In the genomic region with DNA sequence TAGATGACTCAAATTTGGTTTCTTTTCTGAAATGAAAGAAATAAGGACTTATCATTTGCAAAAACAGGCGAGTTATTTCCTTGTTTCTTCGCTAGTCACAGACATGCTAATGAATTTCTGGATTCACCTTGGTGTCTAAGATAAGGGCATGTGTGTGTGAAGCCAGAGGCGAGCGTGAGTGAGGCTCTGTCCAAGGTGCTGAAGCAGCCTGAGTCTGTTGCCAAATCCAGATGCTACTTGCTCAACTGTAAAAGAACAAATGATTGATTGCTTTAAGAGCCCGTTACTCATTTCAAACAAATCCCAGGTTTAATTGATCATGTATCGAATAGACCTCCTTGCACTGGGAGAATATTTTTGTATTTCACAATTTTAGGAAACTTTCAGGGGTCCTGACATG, we compare ENCODE assay signal across 9 mouse cellular contexts.
DNase-seq lines count a peak whose midpoint lies in the region; ATAC-seq and TF ChIP-seq lines count a peak whose summit lies in the region.
"Had no signal": no experiment of that assay in that cellular context is flagged by ENCODE, and none has a peak within 500 bp of the region (broad histone marks: within the 10 kb centered on the region; RNA-seq: fewer than 3 reads in every experiment).

No protein-coding gene starts in this region.

- ATAC-seq in lung, postnatal 0 days = no peak
- ATAC-seq in neural tube, embryonic 11.5 days (ENCODE audit: insufficient read depth, low FRiP score, low TSS enrichment) = no peak
- ATAC-seq in megakaryocyte, adult 5-6 weeks (ENCODE audit: poor library complexity, severe bottlenecking) = no peak

- H3K36me3 ChIP-seq in lung, postnatal 0 days (ENCODE audit: insufficient read depth, low read length) = no peaks in the 10 kb centered on the region
- H3K36me3 ChIP-seq in neural tube, embryonic 11.5 days (ENCODE audit: control insufficient read depth, insufficient read depth, low read length) = no peaks in the 10 kb centered on the region

- H3K9ac ChIP-seq in lung, postnatal 0 days (replicated peaks; ENCODE audit: low read depth) = no peak overlapping the region
- H3K9ac ChIP-seq in neural tube, embryonic 11.5 days (ENCODE audit: low read length) = no peak overlapping the region

- WGBS in lung, postnatal 0 days = 19% methylated on average over 6 of the region's 6 CpGs
- 34% methylated on average over 6 of the region's 6 CpGs for WGBS in neural tube, embryonic 11.5 days

- H3K27me3 ChIP-seq in lung, postnatal 0 days (replicated peaks; ENCODE audit: insufficient read depth, low read length) = no peaks in the 10 kb centered on the region
- H3K27me3 ChIP-seq in neural tube, embryonic 11.5 days (ENCODE audit: control insufficient read depth, insufficient read depth, low read length) = no peaks in the 10 kb centered on the region

- peak; percentile 10 for DNase-seq in lung, postnatal 0 days (ENCODE audit: low spot score)
- no peak for DNase-seq in lung, postnatal 25 days (ENCODE audit: low spot score)
- peak; percentile 26 for DNase-seq in WW6 (ENCODE audit: low read depth, low spot score)
- peak; percentile 6 for DNase-seq in c-Kit-positive CD71-positive TER-119-positive erythroid progenitor cells, embryonic 14.5 days (ENCODE audit: low spot score)
- DNase-seq in neural tube, embryonic 11.5 days (ENCODE audit: low spot score) = peak; percentile 51
- DNase-seq in spleen, adult 18-20 months = no peak
- DNase-seq: cerebellum, adult 8-10 months had no signal

- H3K9me3 ChIP-seq in lung, postnatal 0 days (ENCODE audit: low read length) = no peaks in the 10 kb centered on the region
- no peaks in the 10 kb centered on the region for H3K9me3 ChIP-seq in neural tube, embryonic 11.5 days (ENCODE audit: control insufficient read depth, low read length)

- H3K27ac ChIP-seq in lung, postnatal 0 days (ENCODE audit: low read length) = no peak overlapping the region
- H3K27ac ChIP-seq in neural tube, embryonic 11.5 days (ENCODE audit: low read depth, low read length) = no peak overlapping the region
- H3K27ac ChIP-seq: macrophage had no signal

- no peak for TF ChIP-seq CTCF in lung, postnatal 0 days (IDR thresholded peaks at IDR 0.05)

- no peak overlapping the region for H3K4me2 ChIP-seq in lung, postnatal 0 days (replicated peaks; ENCODE audit: low read depth, low read length)
- H3K4me2 ChIP-seq in neural tube, embryonic 11.5 days (ENCODE audit: low read depth) = no peak overlapping the region

- H3K4me1 ChIP-seq in lung, postnatal 0 days (ENCODE audit: insufficient read depth, low read depth, low read length) = no peaks in the 10 kb centered on the region
- H3K4me1 ChIP-seq in neural tube, embryonic 11.5 days (ENCODE audit: control insufficient read depth, insufficient read depth, low read length) = no peaks in the 10 kb centered on the region

- TF ChIP-seq EP300 in lung, postnatal 0 days (IDR thresholded peaks at IDR 0.05) = no peak

- H3K4me3 ChIP-seq in lung, postnatal 0 days (ENCODE audit: low read depth, low read length) = no peak overlapping the region
- no peak overlapping the region for H3K4me3 ChIP-seq in neural tube, embryonic 11.5 days (ENCODE audit: low read depth, low read length)

Comparison
In these comparisons a context has a peak if more than half of its experiments do, and no peak if none do; other contexts are left out.
1. DNase-seq: peak in lung, postnatal 0 days (single experiment), WW6 (single experiment), c-Kit-positive CD71-positive TER-119-positive erythroid progenitor cells, embryonic 14.5 days (single experiment) and neural tube, embryonic 11.5 days (single experiment); none in lung, postnatal 25 days (single experiment) and spleen, adult 18-20 months (0 of 2).